Mouse (Mus musculus) brain, embryonic 14.5 days (tissue): Measurements from ENCODE around the gene Zfp58.

Source experiments
- CTCF ChIP-seq: fragments of 200-500 bp; IDR thresholded peaks from 2 replicates; pipeline ENCODE4 v1.5.1; 2012; ENCODE audit warnings: inconsistent platforms, mild to moderate bottlenecking, moderate library complexity, borderline replicate concordance; ENCODE audit not compliant: insufficient read depth, insufficient read length; ENCODE audit errors: extremely low read depth
- POLR2A ChIP-seq: fragments of 200-500 bp; IDR thresholded peaks from 2 replicates; pipeline ENCODE4 v1.6.1; 2012; ENCODE audit warnings: mild to moderate bottlenecking, inconsistent platforms, borderline replicate concordance; ENCODE audit not compliant: poor library complexity, insufficient read depth, insufficient read length, severe bottlenecking; ENCODE audit errors: extremely low read depth

DNA sequence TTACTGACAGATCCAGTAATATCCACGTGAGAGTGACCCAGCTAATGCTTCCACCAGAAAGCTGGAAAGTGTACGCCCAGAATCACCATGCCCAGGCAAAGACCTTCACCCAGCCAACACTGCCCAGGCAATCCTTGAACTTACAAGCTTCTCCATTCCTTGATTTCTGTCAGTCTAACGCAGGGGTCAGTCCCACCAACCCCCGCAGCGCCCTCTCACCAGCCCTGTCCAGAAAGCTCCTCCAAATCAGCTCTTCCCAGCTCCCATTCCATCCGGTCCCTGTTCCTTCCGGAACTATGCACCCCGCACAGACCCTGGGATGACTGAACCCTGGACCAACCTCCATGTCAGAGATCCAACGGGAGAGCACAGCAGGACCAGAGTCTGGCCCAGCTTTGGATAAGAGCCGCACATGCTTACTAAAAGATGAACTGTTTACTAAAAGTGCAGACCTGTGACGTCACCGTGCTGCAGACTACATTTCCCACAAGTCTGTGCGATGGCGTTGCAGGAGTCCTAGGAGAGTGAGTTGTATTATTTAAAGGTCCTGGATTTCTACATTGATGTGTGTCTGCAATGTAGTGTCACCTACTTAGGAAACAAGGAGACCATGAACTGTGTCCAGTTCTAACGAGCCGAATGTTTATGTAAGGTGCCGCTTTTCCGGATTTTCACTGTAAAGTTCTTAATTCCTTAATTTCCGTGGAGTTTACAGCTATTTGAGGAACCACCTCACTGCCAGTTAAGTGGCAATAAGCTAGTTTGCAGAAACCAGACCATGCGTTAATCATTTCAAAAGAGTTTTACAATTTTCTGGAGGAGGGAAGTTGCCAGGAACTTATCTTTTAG is 49.0 kb downstream of the Zfp58 start, which contains the start of gene Zfp874a:
- TF ChIP-seq POLR2A = no peak
- no peak for TF ChIP-seq CTCF
